Mouse (Mus musculus) frontal cortex, postnatal 10 days (tissue): ENCODE data around the gene Gm29276.
"Not testable (repeated sequence)": the region's sequence is repeated elsewhere in the genome, so short reads cannot be mapped to it uniquely, and the experiment has no call there.

Experiments used
- DNase-seq, 2 experiments: peaks; one replicate each; pipeline ENCODE4 v3.0.0; 2022; ENCODE audit warnings: low spot score in 2 of 2, mixed read lengths in 1 of 2

The Gm29276 gene

GRCm38 (mm10) chrY:42582150-42582549, at the start of gene Gm29276:
TSS of gene Gm29276 (minus strand) at chrY:42582250.
- not testable (repeated sequence) for DNase-seq
